ENCODE assay signal across 9 mouse cellular contexts in the genomic region with DNA sequence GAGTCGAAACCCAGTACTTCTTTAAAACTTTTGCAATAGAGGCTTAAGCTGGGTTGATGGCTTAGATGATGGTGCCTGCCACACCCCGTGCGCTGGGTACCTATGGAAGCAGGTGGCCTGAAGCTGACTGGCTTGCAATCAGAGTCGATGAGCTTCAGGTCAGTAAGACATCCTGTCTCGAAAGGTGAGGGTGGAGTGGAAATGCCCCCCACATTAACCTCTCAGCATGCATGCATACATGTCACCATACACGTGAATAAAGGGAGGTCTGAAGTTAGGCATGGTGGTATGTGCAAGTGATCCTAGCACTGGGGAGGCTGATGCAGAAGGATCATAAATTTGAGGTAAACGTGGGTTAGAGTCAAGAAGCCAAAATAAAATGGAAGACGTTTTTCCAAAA. TPM values are rescaled to one million over a fixed set of nuclear protein-coding genes. Genes with fewer than 3 reads are reported as not detected.
DNase-seq lines count a peak whose midpoint lies in the region; ATAC-seq and TF ChIP-seq lines count a peak whose summit lies in the region.
"Had no signal": no experiment of that assay in that cellular context is flagged by ENCODE, and none has a peak within 500 bp of the region (broad histone marks: within the 10 kb centered on the region; RNA-seq: fewer than 3 reads in every experiment).

No protein-coding gene starts in this region.

- peaks cover 17% of the 10 kb centered on the region for H3K36me3 ChIP-seq in kidney, postnatal 0 days (ENCODE audit: insufficient read depth, low read length)
- H3K36me3 ChIP-seq in embryonic facial prominence, embryonic 14.5 days (ENCODE audit: control insufficient read depth, insufficient read depth, low read length), result peaks cover 33% of the 10 kb centered on the region
- H3K36me3 ChIP-seq in midbrain, embryonic 15.5 days (replicated peaks), result peaks cover 3% of the 10 kb centered on the region

- DNase-seq in kidney, postnatal 0 days (ENCODE audit: low spot score), result no peak
- DNase-seq in kidney, postnatal 4 days, result no peak
- DNase-seq in embryonic facial prominence, embryonic 14.5 days (ENCODE audit: low spot score), result no peak
- peak; percentile 7 for DNase-seq in induced T-regulatory cell, adult 2 months (ENCODE audit: low read depth)
- DNase-seq in right cerebral cortex, postnatal 25 days, result no peak
- DNase-seq in gastrocnemius, postnatal 14 days, result no peak
- no peak for DNase-seq in kidney, postnatal 10 days
- DNase-seq: thymus, postnatal 36 days had no signal

- no peak for TF ChIP-seq CTCF in kidney, postnatal 0 days (IDR thresholded peaks at IDR 0.05; ENCODE audit: low read depth)

- H3K4me1 ChIP-seq in kidney, postnatal 0 days (replicated peaks; ENCODE audit: insufficient read depth, low read length), result peaks cover 10% of the 10 kb centered on the region; the same call in 1 of the 2 replicates
- peaks cover 22% of the 10 kb centered on the region for H3K4me1 ChIP-seq in embryonic facial prominence, embryonic 14.5 days (ENCODE audit: control insufficient read depth, insufficient read depth, low read length)
- peaks cover 41% of the 10 kb centered on the region for H3K4me1 ChIP-seq in midbrain, embryonic 15.5 days

- H3K27me3 ChIP-seq in kidney, postnatal 0 days (ENCODE audit: insufficient read depth, low read length), result no peaks in the 10 kb centered on the region
- H3K27me3 ChIP-seq in embryonic facial prominence, embryonic 14.5 days (replicated peaks; ENCODE audit: control insufficient read depth, insufficient read depth, low read length), result no peaks in the 10 kb centered on the region
- H3K27me3 ChIP-seq in midbrain, embryonic 15.5 days (replicated peaks), result no peaks in the 10 kb centered on the region

- no peak overlapping the region; the same call in 1 of the 2 replicates for H3K4me3 ChIP-seq in kidney, postnatal 0 days (replicated peaks; ENCODE audit: low read depth, low read length)
- H3K4me3 ChIP-seq in embryonic facial prominence, embryonic 14.5 days (ENCODE audit: low read depth, low read length), result peak overlapping the region; percentile 76; the same call in 1 of the 2 replicates
- H3K4me3 ChIP-seq in midbrain, embryonic 15.5 days, result no peak overlapping the region

- intact Hi-C loops in gastrocnemius, postnatal 14 days (cut with DNase I; ENCODE audit: low total_unique reads), result loop anchor here (10.0 kb wide), 1 partner anchor 115 kb away; no protein-coding TSS in a partner anchor

- ATAC-seq in kidney, postnatal 0 days (replicated peaks; ENCODE audit: low FRiP score, low read depth), result no peak
- no peak for ATAC-seq in embryonic facial prominence, embryonic 14.5 days (ENCODE audit: low read depth)
- no peak for ATAC-seq in midbrain, embryonic 15.5 days (replicated peaks)

- H3K9ac ChIP-seq in kidney, postnatal 0 days (ENCODE audit: low read depth, low read length), result 0 out of 2 replicates have a peak overlapping the region, but pooled peaks have one; percentile 14
- peak overlapping the region; percentile 97; the same call in 1 of the 2 replicates for H3K9ac ChIP-seq in embryonic facial prominence, embryonic 14.5 days (ENCODE audit: low read depth, low read length)
- H3K9ac ChIP-seq in midbrain, embryonic 15.5 days, result no peak overlapping the region

- H3K4me2 ChIP-seq in kidney, postnatal 0 days (ENCODE audit: low read length), result peak overlapping the region; percentile 60; the same call in 1 of the 2 replicates
- peak overlapping the region; percentile 63 for H3K4me2 ChIP-seq in embryonic facial prominence, embryonic 14.5 days (ENCODE audit: low read depth, low read length)
- H3K4me2 ChIP-seq in midbrain, embryonic 15.5 days, result peak overlapping the region; percentile 76; the same call in 1 of the 2 replicates

- 69% methylated on average over 8 of the region's 8 CpGs for WGBS in kidney, postnatal 0 days
- 81% methylated on average over 8 of the region's 8 CpGs for WGBS in embryonic facial prominence, embryonic 14.5 days
- WGBS in midbrain, embryonic 15.5 days, result 87% methylated on average over 8 of the region's 8 CpGs

- H3K9me3 ChIP-seq in kidney, postnatal 0 days (replicated peaks; ENCODE audit: low read length), result no peaks in the 10 kb centered on the region
- no peaks in the 10 kb centered on the region for H3K9me3 ChIP-seq in embryonic facial prominence, embryonic 14.5 days (ENCODE audit: control insufficient read depth, low read length)
- H3K9me3 ChIP-seq in midbrain, embryonic 15.5 days, result no peaks in the 10 kb centered on the region

- no peak overlapping the region for H3K27ac ChIP-seq in kidney, postnatal 0 days
- H3K27ac ChIP-seq in embryonic facial prominence, embryonic 14.5 days (replicated peaks; ENCODE audit: low read depth, low read length), result no peak overlapping the region
- no peak overlapping the region for H3K27ac ChIP-seq in midbrain, embryonic 15.5 days

RNA-seq across cellular contexts. Expression of gene Atp5g2, which starts 2.6 kb away (rescaled TPM):
- 102 and 110 TPM in 2 replicates for polyA plus RNA-seq in kidney, postnatal 0 days (2015; fragmentation: Nextera tagmentation; extraction: Ambion mirVana)
- polyA plus RNA-seq in embryonic facial prominence, embryonic 14.5 days (2014; fragmentation: Nextera tagmentation; extraction: Ambion mirVana), result 82.9 and 94.1 TPM in 2 replicates
- 39.5 and 43.4 TPM in 2 replicates for polyA plus RNA-seq in midbrain, embryonic 15.5 days (2015; fragmentation: Nextera tagmentation; extraction: Ambion mirVana)
- total RNA-seq in gastrocnemius, postnatal 14 days (2021), result 10 to 100 TPM; 27.7 to 28.8 TPM

RNA-seq across cellular contexts. Expression of gene Atf7, which starts 44.3 kb away (rescaled TPM):
- 23.2 and 24.9 TPM in 2 replicates for polyA plus RNA-seq in kidney, postnatal 0 days (2015; fragmentation: Nextera tagmentation; extraction: Ambion mirVana)
- 43.0 and 43.8 TPM in 2 replicates for polyA plus RNA-seq in embryonic facial prominence, embryonic 14.5 days (2014; fragmentation: Nextera tagmentation; extraction: Ambion mirVana)
- 15.6 and 20.0 TPM in 2 replicates for polyA plus RNA-seq in midbrain, embryonic 15.5 days (2015; fragmentation: Nextera tagmentation; extraction: Ambion mirVana)
- total RNA-seq in gastrocnemius, postnatal 14 days (2021), result 10 to 100 TPM; 49.9 to 51.2 TPM

RNA-seq across cellular contexts. Expression of gene Gm28047, which starts 44.7 kb away (rescaled TPM):
- polyA plus RNA-seq in kidney, postnatal 0 days (2015; fragmentation: Nextera tagmentation; extraction: Ambion mirVana), result 0.37 and 0.46 TPM in 2 replicates
- not detected in 2 replicates for polyA plus RNA-seq in embryonic facial prominence, embryonic 14.5 days (2014; fragmentation: Nextera tagmentation; extraction: Ambion mirVana)
- not detected in 2 replicates for polyA plus RNA-seq in midbrain, embryonic 15.5 days (2015; fragmentation: Nextera tagmentation; extraction: Ambion mirVana)
- 1 to 10 TPM in 1 of 2 experiments, not detected in 1; 1.9 TPM for total RNA-seq in gastrocnemius, postnatal 14 days (2021)

RNA-seq across cellular contexts. Expression of gene Calcoco1, which starts 52.4 kb away (rescaled TPM):
- 55.2 and 57.5 TPM in 2 replicates for polyA plus RNA-seq in kidney, postnatal 0 days (2015; fragmentation: Nextera tagmentation; extraction: Ambion mirVana)
- polyA plus RNA-seq in embryonic facial prominence, embryonic 14.5 days (2014; fragmentation: Nextera tagmentation; extraction: Ambion mirVana), result 51.1 and 51.9 TPM in 2 replicates
- polyA plus RNA-seq in midbrain, embryonic 15.5 days (2015; fragmentation: Nextera tagmentation; extraction: Ambion mirVana), result 41.9 and 43.0 TPM in 2 replicates
- total RNA-seq in gastrocnemius, postnatal 14 days (2021), result 10 to 100 TPM; 44.1 to 56.5 TPM
